Mouse (Mus musculus) gastrocnemius, postnatal 10 days (tissue): ENCODE results near the gene Ptprn. TPM values are rescaled to one million over a fixed set of nuclear protein-coding genes. Genes with fewer than 3 reads are reported as not detected.

Experiments
- DNase-seq: peaks from one replicate; pipeline ENCODE4 v3.0.0; 2021; ENCODE audit warnings: mixed read lengths
- long read RNA-seq, 2 experiments: library from polyadenylated mRNA; stranded (forward); transcript quantifications; one replicate each; pipeline ENCODE4 v2.0.0; 2021
- total RNA-seq, 2 experiments: library from RNA; stranded (reverse); gene quantifications; 2 replicates each; pipeline ENCODE4 v1.2.3; 2021

Ptprn gene
- total RNA-seq, result under 1 TPM; 0.65 to 0.68 TPM
- long read RNA-seq, experiment 1, result 0 reads
- long read RNA-seq, experiment 2, result 0 reads

DNA sequence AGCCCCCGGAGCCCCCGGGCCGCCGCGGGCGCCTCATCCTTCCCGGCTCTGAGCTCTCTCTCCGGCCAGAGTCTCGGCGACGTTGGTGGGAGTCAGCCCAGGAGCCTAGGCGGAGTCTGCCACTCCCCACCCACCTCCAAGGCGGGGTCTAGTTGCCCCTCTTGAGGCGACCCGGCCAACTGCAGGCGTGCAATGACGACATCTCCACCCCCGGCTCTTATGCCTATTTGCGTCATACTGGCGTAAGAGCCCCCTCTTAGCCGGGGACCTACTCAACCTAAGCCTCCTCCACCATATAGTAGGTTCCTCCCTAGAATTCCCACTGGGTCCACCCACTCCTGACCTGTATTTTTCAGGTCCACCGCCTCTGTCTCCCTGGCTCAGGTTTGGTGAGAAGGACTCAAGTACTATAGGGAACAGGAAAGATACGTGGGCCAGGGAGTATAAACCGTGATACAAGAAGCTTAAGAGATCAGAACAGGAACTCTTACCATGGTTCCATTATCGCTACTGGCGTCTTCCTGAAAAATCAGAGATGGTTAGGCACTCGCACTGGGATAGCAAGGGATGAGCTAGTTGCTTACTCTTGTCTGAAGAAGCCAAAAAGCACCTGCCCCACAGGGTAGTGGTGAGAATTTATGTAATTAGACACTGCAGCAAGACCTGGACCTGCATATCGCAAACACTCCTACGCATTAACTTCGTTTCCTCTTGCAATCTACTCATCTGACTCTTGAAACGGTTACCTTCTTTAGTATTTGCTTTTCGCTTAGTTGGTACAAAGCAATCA, at the start of gene Ptprn:
Ptprn (minus strand) TSS at position 412 of the 790 bp plus-strand sequence.
- no peak for DNase-seq

DNA sequence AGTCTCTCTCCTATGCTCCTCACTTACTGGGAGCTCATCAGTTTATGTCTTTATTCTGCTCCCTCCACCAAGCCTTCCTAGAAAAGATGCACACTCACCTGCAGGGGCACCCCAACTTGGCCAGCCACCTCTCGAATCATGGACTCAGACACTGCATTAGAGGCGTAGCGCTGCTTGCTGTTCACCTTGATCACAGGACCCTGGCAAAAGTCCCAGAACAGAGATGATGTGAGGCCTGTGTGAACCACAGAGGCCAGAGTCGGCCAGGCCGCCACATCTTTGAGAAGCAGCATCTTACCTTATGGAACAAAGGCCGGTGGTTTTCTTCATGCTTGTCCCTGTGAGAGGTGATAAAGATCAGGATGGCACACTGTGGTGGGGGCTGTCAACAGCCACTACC, 47.4 kb upstream of the Ptprn start:
- no peak for DNase-seq

DNA sequence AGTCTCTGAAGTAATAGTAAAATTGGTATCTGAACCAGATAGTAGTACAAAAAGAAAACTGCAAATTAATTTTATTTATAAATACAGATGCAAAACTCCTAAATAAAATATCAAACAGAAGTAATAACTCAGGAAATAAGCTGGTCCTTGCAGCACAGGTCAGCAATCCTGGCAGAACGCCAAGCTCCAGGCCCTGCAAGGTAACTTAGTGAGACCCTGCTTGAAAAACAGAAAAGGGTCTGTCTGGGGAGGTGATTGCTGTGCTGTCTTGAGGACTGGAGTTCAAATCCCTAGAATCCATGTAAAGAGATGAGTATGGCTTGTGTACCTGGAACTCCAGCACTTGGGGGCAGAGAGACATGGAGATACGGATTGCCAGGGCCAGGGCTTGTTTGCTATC, 40.4 kb upstream of the Ptprn start:
- no peak for DNase-seq

DNA sequence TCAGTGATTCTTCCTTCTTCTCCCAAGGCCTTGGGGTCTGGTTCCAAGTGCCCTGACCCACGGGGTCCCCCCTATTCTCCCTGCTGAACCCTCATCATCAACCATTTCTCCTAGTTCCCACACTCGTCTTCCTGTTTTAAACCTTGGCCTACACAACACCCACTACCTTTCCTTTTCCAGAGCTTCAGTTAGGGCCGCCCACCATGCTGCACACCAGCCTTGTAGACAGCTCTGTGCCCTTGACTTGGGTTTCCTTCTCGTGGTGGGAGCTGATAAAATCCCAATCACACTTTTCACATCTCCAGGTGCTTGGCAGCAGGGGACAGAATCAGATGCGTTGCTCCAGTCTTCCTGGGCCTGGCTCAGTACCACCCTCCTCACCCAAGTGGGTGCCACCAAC, 30.0 kb upstream of the Ptprn start:
- no peak for DNase-seq

DNA sequence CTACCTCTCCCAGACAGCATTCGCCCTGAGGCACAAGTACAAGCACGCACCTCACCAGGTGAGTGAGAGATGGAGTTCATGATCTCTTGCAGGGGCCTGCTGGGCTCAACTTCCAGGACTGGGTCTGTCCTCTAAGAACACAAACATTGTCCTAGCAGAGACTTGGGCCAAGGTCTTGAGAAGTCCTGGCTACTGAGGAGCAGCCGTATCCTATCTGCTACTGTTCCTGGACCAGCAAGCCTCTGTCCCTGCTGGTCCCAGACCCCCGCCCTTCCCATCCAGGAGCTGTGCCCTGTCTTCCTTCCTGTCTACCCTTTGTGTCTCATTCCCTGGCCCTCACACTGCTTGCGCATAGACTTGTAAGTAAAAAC, 29.0 kb upstream of the Ptprn start:
- DNase-seq, result no peak

DNA sequence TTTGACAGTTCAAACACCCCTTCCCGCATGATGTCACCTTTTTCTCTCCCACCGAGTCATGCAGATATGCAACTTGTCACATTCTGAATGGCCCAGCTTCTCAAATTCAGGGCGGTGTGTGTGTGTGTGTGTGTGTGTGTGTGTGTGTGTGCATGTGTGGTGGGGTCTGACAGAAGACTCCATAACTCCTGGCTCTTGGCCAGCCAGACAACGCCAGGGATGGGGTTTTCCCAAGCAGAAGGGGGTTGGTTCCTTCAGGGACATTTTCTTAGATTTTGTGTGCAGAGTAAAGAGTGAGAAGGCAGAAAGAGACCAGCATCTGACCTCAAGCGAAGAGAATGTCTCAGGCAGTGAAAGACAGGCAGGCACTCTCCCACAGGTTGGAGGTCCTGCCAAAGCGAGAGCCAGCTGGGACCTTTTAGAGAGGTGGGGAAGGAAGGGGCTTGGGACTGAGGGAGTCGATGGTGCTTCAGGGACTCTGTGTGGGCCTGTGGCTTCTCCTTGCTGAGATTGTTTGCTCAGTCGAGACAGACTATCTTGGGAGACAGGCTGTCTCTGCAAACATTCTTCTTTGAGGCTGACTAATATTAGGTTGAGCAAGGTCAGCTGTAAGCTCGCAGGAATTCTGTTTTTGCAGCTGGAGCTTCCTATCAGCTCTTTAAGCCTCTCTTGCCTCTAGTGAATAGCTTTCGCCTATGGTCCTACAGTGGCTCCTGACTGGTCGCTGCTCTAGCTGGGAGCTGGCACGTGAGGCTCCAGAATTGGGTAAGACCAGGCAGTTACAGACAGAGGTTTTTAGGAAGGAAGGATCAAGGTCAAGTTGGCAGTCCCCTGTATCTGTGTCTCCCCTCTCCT, 28.4 kb upstream of the Ptprn start:
- no peak for DNase-seq

DNA sequence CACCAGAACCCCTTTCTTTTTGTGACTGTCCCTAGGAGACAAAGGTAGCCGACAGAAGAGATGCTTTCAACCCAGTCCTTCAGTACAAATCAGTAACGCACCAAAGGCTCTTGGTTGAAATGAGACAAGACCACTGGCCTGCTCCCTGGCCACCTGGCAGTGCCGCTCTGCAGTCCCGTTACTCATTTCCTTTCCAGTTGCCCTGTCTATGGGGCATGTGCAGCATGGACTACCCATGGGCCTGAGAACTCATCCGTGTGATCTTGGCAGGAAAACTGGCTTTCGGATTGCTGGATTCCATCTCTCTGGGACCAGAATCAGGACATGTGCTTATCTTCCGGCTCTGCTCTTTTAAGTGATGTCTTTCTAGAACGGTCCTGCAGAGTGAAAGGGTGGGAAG, 27.0 kb upstream of the Ptprn start:
- DNase-seq, result no peak

DNA sequence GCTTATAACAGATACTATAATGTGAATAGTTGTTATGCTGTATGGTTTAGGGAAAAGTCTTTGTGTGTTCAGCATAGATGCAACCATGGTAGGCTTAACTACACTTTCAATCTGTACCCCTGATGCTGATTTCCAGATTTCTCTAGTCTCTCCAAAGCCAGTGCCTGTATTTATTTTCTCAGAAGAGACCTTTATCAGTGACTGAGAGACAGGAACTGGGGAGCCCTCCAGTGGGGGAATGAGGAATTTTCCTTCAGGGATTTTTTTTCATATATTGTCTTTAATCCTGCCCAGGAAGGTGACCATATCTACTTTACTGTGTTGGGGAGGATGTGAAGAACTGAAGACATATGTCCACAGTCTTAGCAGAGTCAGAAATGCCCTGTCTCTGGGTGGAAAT, 26.3 kb upstream of the Ptprn start:
- DNase-seq, result no peak

DNA sequence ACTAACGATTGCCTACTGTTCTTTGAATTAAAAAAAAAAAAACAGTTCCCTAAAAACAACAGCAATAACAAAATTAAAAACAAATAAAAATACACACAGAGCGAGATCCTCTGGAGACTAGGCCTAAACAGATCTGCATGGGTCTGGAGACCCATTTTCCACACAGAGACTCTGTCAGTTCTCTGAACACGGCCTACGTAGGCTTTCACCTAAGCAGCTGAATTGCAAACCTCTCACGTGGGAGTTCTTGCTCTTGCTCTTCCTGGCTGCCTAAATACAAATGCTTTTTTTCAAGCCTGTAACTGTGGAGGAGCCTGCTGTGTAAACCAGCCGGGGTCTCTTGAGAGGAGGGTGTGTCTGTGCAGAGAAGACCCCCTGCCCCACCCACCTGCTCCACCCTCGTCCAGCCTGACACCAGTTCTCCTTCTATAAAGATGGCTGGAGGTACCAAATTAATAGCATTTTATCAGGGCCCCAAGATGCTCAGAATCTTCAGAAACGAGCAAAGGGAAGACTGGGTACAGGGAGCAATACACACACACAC, 25.7 kb upstream of the Ptprn start:
- no peak for DNase-seq

DNA sequence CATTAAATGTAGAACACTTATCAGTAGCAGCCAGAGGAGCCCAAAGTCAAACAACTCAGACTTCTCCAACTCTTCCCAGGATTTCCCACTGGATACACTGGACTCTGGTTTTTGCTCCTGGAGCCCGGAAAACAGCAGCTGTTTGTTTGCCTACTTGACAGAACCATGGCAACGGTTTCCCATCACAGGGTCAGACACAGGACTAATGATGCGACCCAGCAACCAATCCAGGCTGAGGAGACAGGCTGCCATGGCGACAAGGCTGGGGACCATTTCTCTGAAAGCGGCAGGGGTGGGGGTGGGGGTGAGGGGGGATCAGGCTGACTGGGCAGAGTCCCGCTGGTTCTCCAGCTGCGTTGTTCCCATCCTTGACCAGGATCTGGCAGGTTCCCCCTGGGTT, 25.1 kb upstream of the Ptprn start:
- no peak for DNase-seq

DNA sequence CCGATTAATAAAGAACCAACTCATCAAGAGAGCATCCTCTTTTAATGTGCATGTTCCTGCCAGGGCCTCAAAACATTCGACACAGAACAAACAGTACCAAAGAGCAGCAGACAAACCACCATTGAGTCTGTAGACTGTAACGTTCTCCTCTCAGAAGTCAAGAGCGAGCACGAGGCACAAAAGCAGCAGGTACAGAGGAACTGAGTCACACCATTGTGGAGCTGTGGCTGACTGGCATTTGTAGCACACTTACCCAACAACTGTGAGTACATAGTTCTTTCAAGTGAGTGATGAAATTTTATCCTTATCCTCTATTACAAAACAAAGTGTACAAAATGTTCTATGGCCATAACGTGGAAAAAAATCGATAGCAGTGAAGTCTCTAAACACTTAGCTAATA, 20.6 kb upstream of the Ptprn start:
- DNase-seq, result no peak

DNA sequence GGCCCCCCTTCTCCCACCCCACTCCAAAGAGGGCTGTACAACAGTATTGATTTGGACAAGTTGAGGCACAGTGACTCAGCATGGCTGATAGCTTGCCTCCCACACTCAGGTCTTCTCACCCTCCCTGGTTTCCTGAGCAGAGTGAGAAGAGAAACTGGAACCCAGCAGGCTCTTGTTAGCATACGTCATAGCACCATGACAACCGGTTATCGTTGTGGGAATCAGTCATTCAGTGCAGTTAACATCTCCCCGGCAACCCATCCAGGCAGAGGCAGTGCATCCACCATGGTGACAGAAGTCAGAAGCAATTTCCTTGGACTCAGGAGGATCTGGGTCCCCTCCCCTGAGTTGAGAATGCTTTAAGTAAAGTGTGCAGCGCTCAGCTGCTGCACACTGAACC, 18.7 kb upstream of the Ptprn start:
- no peak for DNase-seq

DNA sequence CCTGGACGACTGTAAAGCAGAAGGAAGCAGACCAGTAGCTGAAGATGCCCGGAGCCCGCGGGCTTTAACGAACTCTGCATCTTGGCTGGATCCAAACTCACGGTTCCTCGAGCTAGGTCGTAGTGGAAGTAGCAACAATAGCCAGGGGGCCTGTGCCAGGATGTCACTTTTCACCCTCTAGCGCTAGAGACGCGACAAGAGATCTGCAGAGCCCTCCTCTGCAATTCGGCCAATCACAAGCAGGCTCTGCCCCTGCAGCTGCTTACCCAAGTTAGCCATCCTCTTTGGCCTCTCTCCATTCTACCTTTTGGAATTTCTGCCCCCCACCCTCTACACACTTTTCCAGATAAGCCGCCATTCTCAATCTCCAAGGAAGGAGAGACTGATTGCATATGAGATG, 13.9 kb upstream of the Ptprn start, which contains the start of gene Resp18:
Resp18 (minus strand) TSS at position 188 of the 400 bp plus-strand sequence.
- DNase-seq, result no peak

DNA sequence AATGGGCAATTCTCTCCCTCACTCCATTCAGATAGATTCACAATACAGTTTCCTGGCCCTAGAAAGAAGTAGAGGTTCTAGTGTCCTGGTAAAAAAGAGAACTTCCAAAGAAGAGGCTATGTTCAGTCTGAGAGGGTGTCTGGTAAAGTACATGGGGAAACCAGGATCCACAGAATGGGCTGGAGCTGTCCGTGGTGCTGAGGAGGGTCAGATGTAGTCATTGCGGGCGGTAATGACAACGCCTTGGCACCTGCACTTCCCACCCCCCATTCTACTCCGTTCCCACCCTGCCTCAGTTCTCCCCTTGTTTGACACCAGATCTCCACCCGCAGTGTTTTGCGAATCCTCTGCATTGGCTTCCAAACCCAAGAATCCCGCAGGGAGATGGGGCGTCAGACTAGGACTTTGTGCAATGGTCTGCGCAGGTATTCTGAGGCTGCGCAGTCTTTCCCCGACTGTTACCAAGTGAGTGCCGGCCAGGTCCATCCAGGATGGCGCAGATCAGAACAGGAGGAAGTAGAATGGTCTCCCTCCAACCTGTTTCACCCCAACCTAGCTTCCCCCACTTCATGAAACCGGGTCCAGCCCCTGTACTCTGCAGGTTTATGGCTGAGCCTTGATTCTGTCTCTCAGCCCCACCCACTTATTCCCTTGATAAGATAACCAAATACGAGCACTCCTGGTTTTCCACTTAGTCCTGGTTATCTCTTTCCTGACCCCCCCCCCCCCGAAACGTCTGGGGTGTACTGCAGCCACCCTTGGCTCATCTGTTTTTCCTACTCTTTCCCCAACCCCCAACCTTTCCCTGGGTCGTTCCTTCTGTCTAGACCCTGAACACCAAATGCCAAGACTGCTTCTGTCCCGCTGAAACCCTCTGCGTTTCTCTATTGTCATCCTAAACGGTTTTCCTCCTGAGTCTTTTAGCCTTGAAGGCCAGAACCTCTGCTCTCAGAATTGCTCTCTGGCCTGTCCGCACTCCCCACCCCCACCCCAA, 13.2 kb upstream of the Ptprn start:
- peak; percentile 60 for DNase-seq

DNA sequence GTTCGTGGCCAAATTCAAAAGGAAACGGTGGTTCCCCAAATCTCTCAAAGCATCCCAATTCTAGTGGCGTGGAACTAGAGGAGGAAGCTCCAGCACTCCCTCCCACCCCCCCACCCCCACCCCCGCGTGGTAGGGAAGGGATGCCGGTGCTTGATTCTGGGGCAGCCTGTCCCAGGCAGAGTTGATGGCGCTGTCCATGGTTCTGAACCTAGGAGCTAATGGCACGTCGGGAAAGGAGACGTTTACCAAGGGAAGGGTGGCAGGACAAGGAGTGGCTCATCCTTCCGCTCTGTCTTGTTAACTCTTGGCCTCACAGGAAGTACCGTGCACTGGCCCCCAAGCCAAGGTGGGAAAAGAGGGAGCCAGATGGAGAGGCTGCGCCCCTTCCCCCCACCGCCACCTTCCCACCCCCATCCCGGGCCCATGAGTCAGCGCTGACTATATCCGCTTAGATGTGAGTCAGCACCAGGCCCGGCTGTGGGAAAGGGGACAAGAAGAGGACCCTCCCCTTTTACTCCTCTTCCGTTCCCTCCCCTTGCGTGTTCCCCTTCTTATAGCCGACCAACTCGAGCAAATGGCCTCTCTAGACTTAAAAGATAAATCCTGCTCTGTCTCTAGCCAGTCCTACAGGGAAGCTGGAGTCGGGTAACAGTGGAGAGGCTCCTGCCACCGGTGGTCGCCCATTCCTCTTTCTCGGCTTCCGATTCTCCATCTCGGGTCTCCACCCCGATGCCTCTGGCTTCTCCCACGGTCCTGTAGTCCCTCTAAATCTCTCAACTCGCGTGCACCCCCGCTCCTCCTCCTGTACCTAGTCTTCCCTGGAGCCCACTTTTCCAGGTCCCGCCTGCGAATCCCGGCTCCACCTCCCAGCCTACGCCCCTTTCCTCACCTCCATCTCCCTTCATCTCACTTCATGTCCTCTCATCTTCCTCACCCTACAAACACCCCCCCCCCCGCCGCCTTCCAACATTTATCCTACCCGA, 1.0 kb downstream of the Ptprn start:
- peak; percentile 83 for DNase-seq

DNA sequence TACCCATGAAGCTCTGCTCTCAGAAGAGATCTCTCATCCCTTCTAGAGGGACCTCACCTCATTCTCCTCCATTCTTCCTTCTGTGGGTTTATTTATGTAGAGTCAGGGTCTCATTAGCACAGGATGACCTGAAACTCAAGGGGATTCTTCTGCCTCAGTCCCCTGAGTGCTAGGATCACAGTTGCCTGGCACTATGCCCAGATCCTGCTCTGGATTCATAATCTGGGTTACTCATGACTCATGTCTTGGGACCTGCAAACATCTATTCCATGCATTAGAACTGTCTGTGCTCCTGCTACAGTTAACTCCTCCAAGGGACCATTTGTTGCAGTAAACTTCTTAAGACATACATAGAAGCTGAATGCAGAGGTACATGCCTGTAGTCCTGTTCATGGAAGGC, 3.0 kb downstream of the Ptprn start:
- DNase-seq, result no peak

DNA sequence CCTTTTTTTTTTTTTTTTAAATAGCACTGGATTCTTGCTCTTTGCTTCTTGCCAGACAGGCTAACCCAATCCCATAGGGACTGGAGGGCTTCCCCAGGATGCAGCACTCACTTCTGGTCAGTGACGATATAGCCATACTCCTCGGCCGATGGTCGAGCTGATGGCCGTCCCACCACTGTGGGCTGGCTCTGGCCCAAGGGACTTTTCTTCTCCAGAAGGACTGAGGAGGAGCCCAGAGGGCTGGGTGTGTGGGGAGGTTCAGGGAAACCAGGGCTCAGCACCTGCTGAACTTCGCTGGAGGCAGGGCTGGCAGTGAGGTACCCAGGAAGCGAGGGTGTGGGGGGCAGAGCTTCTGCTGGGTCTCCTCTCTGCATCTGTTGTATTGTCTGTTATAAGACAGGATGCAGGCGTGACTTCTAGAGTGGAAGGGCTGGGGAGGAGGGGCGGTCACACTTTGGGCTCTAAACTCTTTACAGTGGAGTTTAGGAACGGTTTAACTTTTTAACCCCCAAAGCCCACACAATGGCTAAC, 8.7 kb downstream of the Ptprn start:
- no peak for DNase-seq

DNA sequence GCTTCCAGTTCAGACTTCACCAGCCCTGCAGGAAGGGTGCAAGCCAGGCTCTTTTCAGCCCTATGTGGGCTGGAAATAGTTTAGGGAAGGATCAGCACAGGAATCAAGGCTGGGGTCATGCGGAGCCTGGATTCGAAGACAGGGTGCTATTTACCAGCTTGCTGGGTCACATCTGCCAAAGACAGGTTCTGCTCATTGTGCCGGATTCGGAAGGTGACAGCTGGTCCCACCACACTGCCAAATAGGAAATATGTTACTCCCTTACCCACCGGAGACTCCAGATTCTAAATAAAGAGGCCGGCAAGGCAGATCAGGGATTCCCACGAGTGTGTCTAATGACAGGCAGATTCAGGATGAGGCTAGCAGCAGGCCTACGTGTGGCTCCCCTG, 9.7 kb downstream of the Ptprn start:
- no peak for DNase-seq

DNA sequence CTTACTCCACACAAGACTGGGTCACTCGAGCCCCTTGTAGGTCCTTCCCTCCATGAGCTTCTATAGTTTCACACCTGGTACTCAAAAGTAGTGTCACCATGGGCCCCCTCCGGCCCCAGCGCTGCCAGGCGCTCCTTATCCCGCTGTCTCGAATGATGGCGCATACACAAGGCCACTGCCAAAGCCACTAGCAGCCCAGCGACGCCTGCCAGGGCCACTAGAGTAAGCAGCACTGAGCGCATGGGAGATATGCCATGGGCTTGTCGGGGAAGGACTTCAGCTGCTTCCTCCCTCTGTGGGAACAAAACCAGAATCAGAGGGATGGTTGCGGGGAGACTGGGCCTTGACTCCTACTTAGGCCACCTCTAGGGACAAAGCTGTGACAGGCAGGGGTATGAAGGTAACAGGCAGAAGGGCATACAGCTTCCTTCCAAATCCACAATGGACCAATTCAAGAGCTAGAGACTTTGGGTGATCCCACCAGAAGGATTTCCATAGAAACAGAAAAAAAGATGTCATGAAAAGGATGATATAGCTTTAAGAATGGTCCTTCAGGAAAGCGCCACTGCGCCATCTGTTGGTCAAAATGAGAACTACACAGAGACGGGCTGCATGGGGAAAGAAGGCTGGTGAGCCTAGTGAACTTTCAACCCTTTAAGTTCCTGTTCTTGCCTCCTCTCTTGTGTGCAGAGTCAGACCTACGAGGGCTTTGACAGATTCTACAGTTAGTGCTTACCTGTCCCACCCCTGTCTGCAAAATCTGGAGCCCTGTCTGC, 10.3 kb downstream of the Ptprn start:
- peak; percentile 88 for DNase-seq

DNA sequence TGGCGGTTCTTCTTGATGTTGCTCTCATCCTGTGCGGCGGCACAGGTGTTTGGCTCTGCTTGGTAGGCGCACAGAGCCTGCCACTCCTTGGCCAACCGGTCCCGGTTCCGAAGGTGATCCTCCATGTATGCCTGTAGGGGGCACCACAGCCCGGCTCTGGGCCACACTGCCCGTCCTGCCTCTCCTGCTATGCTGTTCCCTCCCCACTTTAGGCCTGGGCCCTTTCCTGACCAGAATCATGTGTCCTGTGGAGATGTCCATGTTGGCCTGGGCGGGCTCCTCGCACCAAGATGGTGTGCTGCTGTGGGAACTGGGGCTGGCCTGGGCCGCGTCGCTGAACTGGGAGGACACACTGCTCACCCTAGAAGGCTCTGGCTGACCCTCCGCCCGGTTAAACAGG, 11.3 kb downstream of the Ptprn start:
- DNase-seq, result no peak
